Mouse (Mus musculus): Measurements from ENCODE around the gene Acsf3.

DNA sequence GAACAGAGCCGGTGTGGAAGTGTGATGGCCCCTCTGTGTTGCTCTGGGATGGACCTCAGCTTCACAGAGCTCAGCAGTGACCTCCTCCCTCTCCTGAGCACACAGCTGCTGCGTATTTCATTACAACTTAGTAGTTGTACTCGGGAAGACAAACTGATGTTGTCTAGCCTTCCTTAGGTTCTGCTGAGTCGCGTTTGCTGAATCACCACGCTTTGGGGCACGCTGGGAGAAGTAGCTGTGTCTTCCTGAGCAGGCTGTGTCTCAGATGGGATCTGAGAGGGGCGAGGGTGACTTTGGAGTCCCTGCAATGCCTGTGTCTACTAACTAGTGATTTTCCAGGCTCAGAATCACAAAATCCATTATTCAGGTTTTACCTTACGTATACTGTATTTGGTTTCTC, 4.0 kb downstream of the Acsf3 start:
- TF ChIP-seq CTCF (IDR thresholded peaks at IDR 0.05; ENCODE audit: low read depth) (no peak), EP300 (IDR thresholded peaks at IDR 0.05; ENCODE audit: low read depth) (no peak)

Data from liver, postnatal 0 days (tissue).